Mouse (Mus musculus) gastrocnemius, postnatal 14 days (tissue): ENCODE data around the gene Dusp2. TPM values are rescaled to one million over a fixed set of nuclear protein-coding genes. Genes with fewer than 3 reads are reported as not detected.
A peak's percentile ranks its signal among the peaks of the same experiment; 100 is the strongest.

Experiments
- DNase-seq: peaks from one replicate; pipeline ENCODE4 v3.0.0; 2021; ENCODE audit warnings: mixed read lengths
- intact Hi-C: fragments of 180-260 bp; cut with DNase I; formaldehyde crosslinking; loops from one replicate; pipeline ENCODE4 v1.15.1; 2025; ENCODE audit warnings: low total_unique reads
- total RNA-seq, 2 experiments: library from RNA; stranded (reverse); gene quantifications; 2 replicates each; pipeline ENCODE4 v1.2.3; 2021

Dusp2 gene
- total RNA-seq, 2 experiments from 2014 or later, result 1.6 TPM

DNA sequence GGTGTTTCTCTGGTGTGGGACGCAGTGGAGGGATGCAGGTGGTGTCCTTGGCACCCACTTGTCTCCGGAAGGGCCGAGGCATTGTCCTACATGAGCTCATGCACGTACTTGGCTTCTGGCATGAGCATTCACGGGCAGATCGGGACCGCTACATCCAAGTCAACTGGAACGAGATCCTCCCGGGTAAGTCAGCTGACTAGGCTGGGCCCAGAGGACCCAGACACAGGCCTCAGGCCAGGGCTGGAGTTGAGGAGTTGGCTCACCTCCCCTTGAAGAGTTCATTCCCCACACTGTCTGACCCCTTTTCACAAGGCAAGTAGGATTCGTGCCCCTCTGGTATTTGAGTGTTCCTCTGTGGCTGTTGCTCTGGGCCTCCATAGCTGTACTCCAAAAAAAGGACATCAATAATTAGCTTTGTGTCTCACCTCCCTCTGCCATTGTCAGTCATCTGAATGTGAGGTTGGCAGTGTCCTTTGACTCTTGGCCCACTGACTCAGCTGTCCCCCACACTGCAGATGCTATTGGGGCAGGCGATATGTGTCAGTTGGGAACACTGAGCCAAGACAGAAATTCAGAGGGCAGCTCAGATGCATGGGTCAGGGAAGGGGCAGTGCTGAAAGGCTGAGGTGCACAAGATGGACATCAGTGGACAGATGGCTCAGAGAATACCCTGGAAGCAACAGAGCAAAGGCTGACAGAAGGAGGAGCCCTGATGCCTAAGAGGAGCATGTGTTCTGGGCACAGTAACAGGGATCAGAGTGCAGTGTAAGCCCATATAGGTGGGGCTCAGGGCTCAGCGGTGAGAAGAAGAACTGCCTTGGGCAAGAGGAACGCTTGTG is 11.4 kb downstream of the Dusp2 start:
- no peak for DNase-seq

DNA sequence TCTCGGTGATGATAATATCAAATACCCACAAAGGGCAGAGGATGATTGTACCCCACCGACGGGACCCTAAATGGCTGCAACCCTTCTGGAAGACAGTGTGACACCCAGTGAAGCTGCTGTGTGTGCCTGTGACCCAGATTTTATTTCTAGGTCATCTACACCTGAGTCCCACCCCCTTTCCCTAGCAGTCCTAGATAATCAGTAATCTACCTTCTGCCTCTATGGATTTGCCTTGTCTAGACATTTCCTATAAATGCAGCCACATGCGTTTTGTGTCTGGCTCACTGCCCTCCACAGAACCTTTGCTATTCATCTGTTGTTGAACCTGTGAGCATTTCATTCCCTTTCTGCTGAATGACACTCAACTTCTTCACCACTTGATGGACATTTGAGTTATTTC is 17.9 kb downstream of the Dusp2 start:
- DNase-seq, result no peak
- intact Hi-C loops, result no loop called here

More for the DNA sequence above, 11.4 kb downstream of the Dusp2 start:
- intact Hi-C loops, result no loop called here

DNA sequence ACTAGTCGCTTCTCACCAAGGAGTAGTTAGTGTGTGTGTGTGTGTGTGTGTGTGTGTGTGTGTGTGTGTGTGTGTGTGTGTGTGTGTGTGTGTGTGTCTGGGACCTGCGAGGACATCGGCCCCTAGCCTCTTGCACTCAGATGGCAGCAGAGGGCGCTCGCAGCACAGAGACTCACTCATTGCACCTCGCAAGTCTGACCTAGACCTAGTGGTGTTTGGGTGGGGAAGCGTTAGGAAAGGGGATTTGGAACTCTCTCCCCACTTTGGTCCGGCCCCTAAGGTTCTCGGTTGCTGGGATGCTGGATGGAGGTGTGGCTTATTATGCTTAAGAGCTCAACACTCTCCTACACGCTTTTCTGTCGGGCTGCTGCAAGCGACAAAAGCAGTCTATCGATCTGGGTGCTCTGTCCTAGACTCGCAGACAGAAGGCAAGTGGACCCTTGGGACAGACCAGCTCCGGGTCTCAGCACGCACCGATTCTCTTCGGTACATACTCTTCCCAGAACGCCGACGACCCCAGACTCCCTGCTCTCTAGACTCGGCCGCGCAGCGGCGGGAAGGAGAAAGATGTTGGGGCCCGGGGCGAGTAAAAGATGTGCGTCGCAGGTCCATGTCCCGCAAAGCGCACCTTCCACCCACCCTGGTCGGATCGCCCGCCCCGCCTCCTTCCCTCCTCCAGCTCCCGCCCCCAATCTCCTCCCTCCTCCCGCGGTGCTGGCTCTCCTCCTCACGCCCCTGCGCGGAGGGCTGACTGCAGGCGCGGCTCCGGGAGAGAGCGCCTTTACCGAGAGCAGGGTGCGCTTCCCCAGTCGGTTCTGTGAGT is 26.7 kb downstream of the Dusp2 start, which contains the start of gene Adra2b:
Gene Adra2b (plus strand): TSS at position 750 of the 823 bp plus-strand sequence.
- peak; percentile 84 for DNase-seq

DNA sequence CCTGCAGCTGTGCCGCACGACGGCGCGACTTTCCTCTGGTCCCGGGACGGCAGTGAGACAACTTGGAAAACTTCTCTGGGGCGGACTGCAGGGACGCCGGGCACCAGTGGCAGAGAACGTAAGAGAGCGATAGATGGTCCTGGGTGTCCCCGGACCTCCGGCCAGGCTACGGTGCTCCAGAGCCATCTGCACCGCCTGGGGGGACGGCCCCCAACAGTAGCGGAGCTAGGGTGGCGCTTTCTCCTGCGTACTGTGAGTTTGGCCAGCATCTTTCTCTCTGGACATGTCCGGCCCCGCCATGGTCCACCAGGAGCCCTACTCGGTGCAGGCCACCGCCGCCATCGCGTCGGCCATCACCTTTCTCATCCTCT is 27.3 kb downstream of the Dusp2 start:
- no peak for DNase-seq
- intact Hi-C loops, result loop anchor here (2.0 kb wide), 1 partner anchor 68 kb away; no protein-coding TSS in a partner anchor

More for the DNA sequence above, 26.7 kb downstream of the Dusp2 start, which contains the start of gene Adra2b:
- intact Hi-C loops, result loop anchor here (2.0 kb wide), 1 partner anchor 68 kb away; no protein-coding TSS in a partner anchor

DNA sequence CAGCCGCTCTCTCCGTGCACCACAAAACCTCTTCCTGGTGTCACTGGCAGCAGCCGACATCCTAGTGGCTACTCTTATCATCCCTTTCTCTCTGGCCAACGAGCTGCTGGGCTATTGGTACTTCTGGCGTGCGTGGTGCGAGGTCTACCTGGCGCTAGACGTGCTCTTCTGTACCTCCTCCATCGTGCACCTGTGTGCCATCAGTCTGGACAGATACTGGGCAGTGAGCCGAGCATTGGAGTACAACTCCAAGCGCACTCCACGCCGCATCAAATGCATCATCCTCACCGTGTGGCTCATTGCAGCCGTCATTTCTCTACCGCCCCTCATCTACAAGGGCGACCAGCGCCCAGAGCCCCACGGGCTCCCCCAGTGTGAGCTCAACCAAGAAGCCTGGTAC is 27.7 kb downstream of the Dusp2 start:
- DNase-seq, result no peak
- intact Hi-C loops, result loop anchor here (2.0 kb wide), 1 partner anchor 67 kb away; no protein-coding TSS in a partner anchor

DNA sequence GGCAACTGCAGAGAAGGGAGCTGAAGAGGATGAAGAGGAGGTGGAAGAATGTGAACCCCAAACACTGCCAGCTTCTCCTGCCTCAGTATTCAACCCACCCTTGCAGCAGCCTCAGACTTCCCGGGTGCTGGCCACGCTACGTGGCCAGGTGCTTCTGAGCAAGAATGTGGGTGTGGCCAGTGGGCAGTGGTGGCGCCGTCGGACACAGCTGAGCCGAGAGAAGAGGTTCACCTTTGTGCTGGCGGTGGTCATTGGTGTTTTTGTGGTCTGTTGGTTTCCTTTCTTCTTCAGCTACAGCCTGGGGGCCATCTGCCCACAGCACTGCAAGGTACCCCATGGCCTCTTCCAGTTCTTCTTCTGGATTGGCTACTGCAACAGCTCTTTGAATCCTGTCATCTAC is 28.5 kb downstream of the Dusp2 start:
- no peak for DNase-seq
- intact Hi-C loops, result no loop called here

DNA sequence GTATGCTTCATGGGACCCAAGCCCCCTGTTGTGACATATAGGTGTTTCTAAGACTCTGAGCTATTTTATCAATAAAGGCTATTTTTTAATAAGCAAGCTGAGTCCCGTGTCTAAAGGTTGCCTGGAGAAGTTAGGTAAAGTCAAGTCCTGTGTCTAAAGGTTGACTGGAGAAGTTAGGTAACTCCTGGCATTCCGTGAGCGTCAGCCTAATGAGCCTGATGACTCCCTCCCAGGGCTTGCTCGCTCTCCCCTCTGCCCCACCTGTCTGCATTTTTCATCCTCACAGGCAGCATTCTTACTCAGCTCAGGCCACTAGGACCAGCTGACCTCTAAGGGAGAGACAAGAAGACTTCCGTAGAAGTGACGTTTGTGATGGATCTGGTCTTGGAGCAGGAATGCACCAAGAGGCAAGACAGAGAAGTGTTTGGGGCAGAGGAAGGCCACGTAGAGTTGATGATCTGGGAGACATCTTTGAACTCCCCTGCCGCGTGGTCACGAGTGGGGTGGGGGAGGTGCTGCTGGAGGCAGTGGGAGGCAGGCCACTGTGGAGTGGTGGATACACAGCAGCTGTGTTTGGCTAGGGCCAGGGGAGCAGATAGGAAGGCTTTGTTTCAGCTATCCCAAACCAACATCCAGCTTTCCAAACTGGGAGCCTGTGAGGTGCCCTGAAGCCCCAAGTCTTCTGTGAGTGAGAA is 31.3 kb downstream of the Dusp2 start:
- intact Hi-C loops, result no loop called here
- DNase-seq, result no peak

DNA sequence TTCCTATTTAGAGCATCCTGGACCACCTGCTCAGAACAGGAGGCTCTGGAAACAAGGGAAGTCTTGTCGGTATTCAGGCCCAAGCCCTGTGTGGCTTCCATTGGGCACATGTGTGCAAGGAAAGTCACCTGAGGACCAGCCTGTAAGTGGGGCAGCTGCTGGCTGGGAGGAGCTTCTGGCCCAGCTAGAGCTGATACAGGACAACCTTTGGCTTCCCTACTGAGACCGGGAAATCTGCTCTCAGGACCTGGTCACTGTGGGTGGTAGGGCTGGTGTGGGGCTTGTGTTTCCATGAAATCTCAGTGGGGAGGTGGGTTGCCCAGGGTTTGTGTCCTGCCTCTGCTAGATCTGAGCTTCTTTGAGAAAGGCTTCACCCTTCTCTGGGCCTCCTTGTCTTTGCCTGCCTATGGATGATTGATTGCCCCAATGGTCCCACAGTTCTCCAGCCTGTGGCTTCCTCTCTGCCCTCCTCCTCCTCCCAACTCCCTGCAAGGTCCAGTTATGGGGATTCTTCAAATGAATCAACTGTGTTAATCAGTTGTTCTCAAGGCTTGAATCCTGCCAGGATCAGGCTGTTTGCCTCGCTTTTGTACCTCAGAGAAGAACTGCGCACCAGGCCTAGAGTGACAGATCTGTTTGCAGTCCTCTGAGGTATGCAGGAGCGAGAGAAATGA is 33.9 kb downstream of the Dusp2 start:
- intact Hi-C loops, result loop anchor here (2.0 kb wide), 1 partner anchor 59 kb away; no protein-coding TSS in a partner anchor
- DNase-seq, result no peak

DNA sequence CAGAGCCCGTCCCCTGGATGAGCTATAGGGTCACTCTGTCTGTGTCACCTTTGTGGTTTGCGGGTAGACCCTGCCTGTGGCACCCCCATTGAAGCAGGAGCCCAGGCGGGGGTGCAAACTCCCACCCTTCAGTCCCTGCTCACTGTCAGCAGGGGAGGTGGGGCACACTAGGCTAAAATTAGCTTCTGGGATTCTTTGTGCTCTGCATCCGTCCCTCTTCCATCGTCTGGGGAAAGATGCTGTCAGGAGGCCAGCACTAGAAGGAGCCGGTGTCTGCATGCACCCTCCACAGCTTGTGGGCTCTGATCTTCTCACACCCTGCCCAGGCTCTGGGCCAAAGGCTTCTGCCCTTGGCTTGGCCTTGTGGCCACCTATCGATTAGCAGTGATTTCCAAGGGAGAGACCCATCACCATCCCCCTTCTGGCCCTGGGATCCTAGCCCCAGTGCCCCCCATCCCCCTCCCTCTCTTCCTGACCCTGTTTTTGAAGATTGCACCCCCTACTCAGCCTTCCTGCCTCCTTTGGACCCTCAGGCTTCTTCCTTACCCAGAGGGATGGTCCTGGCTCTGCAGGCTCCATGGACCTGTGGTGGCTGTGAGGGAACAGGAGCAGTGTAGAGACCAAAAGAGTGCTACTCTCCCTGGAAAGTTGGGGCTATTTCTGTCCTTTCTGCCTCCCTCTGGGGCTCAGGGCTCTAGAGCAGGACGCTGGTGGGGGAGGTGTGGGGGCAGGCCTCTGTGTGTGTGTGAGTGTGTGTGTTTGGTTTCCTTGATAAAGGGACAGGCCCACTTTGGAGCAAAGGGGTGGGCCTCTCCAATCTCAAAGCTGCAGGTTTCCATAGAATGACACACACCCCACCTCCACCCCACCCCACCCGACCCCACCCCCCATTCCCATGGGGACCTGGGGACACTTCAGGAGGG is 34.9 kb downstream of the Dusp2 start:
- DNase-seq, result no peak
- intact Hi-C loops, result no loop called here

DNA sequence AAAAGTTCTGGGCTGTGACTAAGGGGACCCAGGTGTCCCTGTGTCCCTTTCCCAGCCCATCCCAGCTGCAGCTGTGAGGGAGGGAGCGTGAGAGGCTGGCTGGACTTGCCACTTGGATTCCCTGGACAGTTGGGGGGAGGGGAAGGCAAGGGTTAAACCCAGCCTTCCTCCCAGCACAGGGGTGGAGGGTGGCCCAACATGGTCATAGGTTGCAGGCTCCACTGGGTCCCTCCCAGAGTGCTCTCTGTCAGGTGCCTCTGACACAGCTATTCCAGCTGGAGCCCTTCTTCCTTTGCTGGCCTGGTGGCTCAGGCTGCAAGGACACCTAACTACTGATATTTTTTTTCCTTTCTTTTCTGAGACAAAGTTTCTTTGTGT is 35.5 kb downstream of the Dusp2 start:
- intact Hi-C loops, result no loop called here
- peak; percentile 30 for DNase-seq

DNA sequence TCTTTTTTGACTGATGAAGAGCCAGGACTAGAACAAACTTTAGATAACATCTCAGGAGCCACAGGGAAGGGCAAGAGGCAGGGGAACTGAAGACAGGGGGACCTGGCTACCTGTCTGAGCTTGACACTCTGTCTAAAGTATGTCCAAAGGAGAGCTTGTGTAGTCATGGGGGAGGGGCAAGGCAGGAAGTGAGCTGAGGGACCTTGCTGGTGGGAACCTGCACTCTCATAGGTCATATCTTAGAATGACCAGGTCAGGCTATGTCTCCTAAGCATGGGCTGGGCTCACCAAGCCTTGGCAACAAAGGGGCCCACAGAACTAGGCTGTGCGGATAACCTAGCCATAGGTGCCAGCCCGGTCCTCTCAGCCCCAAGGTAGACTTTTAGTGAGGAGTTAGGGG is 36.1 kb downstream of the Dusp2 start:
- no peak for DNase-seq
- intact Hi-C loops, result no loop called here

DNA sequence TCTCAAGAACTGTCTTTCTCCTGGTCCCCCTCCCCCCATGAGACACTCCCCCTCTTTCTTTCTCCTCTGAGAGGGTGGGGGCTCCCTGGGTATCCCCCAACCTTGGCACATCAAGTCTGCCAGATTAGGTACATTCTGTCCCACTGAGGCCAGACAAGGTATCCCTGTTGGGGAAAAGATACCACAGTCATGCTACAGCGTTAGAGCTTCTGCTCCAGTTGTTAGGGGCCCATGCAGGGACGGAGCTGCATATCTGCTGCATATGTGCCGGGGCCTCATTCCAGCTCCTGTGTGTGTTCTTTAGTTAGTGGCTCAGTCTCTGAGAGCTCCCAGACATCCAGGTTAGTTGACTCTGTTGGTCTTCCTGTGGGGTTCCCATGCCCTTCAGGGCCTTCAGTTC is 38.2 kb downstream of the Dusp2 start:
- intact Hi-C loops, result no loop called here
- DNase-seq, result no peak

DNA sequence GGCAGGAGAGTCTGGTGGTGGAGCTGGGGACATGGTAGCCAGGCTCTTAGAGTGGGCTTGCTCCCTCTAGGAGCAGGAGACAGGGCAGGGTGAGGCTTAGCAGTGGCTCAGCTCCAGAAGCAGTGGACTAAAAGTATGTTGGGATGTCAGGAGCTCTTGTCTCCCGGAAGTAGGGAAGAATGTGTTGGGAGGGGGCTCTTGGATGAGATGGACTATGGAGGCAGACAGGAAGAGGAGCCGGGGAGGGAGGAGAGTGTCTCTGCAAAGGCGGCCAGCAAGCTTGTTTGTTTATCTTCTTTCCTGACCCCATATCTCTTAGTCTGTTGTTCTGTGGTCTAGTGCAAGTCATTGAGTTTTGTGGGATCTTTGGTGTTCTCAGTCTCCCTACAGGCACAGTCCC is 39.1 kb downstream of the Dusp2 start:
- no peak for DNase-seq
- intact Hi-C loops, result no loop called here

DNA sequence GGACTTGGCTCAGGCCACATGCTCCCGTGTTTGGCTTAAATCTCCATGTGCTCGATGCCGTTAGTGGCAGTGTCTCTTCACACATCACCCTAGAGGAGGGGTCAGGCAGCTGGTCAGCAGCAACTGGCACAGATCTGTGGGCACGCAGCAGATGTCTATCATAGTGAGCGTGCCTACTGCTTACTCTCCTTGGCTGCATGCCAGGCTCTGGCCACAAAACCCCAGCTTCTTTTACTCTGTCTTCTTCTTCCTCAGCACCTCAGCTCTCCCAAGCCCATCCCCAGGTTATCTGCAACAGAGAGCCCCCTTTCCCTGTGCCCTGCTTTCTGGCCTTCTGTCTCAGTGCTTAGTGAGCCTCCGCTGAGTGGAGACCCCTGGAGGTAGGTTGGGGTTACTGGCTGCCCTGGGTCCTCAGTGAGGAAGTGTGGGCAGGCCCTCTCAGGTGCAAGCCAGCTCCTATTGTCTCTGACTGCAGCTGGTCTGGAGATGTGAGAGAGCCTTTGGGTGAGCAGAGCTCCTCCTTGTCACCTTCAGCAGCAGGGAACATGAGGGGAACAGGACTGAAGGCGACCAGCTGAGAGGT is 39.9 kb downstream of the Dusp2 start:
- no peak for DNase-seq
- intact Hi-C loops, result no loop called here

DNA sequence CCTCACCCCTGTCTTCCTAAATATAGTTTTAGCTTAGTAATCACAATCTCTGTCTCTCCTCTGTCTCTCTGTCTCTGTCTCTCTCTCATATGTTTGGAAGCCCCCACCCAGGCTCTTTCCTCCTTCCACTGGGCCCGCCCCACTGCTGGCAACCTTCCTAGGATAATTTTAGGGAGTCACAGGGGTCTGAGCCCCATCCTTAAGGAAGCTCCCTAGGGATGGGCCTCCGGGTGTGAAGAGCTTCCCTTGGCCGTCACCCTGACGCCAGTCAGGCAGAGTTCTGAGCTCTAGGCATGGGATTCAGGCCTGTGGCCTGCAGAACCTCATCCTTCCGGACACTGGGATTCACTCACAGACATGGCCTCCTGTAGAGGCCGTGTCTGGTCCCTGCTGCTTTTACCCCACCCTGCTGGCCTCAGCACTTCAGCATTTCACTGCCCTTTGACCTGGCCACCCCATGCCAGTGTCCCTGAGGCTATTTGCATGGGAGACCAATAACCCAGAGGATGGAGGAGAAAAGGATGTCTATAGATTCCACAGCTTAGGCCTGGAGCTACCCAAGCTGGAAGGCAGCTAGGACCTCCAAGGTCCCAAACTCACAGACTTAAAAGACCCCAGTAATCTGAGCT is 40.6 kb downstream of the Dusp2 start:
- intact Hi-C loops, result no loop called here
- no peak for DNase-seq

DNA sequence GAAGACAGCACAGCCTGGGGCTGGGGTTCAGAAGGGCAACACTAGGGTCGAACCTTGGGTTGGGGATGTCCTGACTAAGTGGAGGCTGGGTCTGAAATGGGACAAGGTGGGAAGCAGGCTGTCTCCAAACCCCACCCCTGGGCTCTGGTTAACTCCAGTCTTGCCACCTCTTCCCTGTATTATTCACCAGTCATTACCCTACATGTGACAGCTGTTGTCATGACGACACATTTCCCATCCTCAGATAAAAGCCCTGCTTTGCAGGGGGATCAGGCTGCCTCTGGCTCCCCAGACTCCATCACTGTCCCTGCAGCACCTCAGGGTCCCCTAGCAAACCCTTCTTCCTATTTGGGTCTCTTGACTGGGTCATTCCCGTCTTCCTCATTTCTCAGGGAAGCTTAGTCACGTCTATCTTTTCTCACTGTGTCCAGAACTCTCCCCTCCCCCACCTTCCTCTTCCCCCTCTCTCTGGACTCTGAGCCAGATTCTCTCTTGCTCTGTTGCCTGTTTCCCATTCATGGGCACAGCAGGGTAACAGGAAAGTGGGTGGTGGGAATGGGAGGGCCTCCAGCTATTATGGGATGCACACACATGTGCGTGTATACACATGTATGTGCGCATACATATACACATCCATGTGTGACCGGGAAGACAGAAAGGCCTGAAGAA is 42.1 kb downstream of the Dusp2 start:
- intact Hi-C loops, result no loop called here

DNA sequence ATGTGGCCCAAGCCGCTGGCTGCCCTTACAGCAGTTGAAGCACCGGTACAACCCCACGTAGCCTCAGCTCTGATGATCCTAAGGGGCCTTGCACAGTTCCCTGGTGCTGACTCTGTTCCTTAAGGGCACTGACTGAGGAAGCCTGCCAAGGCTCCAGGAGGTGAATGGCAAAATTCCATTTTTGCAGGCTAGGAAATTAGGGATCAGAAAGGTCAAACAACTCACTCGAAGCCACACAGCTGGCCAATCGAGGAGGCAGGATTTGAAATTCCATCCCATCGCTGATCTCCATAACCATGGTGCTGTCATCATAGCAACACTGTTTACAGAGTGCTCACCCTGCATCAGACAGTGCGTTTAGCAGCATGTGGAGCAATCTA is 42.6 kb downstream of the Dusp2 start:
- no peak for DNase-seq
- intact Hi-C loops, result no loop called here

More for the DNA sequence above, 42.1 kb downstream of the Dusp2 start:
- no peak for DNase-seq
